Mouse (Mus musculus): ENCODE measurements around the gene Tfap4. TPM values are rescaled to one million over a fixed set of nuclear protein-coding genes. Genes with fewer than 3 reads are reported as not detected.

The Tfap4 gene
- polyA plus RNA-seq, 1 experiment from 2014 or later, result 6.4 TPM

DNA sequence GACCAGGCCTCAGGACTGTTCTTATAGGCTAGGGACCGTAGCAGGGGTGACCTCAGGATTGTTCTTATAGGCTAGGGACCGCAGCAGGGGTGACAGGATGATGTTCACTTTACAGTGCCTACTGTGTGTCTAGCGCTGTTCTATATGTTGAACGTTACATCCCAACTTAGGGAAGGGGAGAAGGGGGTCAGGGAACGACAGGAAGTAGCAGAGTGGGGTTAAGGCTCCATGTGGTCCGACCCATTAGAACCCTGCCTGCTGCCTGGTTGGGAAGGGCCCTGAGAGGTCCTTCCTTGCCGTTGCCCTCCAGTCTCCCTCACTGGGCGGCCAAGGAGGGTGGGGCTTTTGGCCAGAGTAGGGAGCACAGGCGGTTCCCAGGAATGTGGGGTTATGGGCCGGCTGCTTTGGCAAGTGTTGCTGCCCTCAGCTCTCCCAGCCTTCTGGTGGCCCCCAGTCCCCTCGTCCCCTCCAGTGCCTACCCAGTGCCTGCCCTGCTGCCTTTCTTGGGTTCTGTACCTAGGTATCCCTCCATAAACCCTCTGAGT lies 44.7 kb upstream of the Tfap4 start:
- Histone ChIP-seq H3K9me3 (ENCODE audit: low read length) (no peaks in the 10 kb centered on the region), H3K4me3 (ENCODE audit: low read depth, low read length) (no peak overlapping the region), H3K4me2 (replicated peaks; ENCODE audit: low read depth, low read length) (no peak overlapping the region), H3K4me1 (ENCODE audit: insufficient read depth, low read depth, low read length) (peaks cover 28% of the 10 kb centered on the region; the same call in 1 of the 2 replicates), H3K36me3 (ENCODE audit: insufficient read depth, low read length) (no peaks in the 10 kb centered on the region), H3K27me3 (replicated peaks; ENCODE audit: insufficient read depth, low read length) (no peaks in the 10 kb centered on the region), H3K27ac (ENCODE audit: low read length) (peak overlapping the region; percentile 51; the same call in 1 of the 2 replicates), H3K9ac (replicated peaks; ENCODE audit: low read depth) (no peak overlapping the region)
- 45% methylated on average over 11 of the region's 11 CpGs for WGBS
- TF ChIP-seq CTCF (IDR thresholded peaks at IDR 0.05) (no peak), EP300 (IDR thresholded peaks at IDR 0.05) (no peak)
- ATAC-seq, result no peak
- peak; percentile 37 for DNase-seq (ENCODE audit: low spot score)

DNA sequence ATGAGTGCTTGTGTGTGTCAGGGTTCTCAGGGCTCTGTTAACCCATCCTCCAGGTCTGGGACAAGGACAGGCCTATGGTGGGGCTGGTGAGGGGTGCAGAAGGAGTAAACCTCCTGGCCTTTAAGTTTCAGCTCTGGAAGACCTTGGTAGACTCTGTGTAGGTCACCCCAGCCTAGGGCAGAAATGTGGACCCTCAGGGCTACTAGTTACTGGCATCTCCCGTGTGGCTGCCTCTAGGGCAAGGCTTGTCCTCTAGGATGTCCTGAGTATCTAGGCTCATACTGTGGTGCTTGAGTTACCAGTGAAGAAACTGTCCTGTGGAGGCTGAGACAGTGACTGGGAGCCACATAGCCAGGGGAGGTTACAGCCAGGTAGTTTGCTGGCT lies 43.8 kb upstream of the Tfap4 start:
- Histone ChIP-seq H3K9ac (replicated peaks; ENCODE audit: low read depth) (no peak overlapping the region), H3K27me3 (replicated peaks; ENCODE audit: insufficient read depth, low read length) (no peaks in the 10 kb centered on the region), H3K4me2 (replicated peaks; ENCODE audit: low read depth, low read length) (no peak overlapping the region), H3K4me3 (ENCODE audit: low read depth, low read length) (no peak overlapping the region), H3K4me1 (ENCODE audit: insufficient read depth, low read depth, low read length) (peaks cover 34% of the 10 kb centered on the region; the same call in 1 of the 2 replicates), H3K27ac (ENCODE audit: low read length) (peak overlapping the region; percentile 51; the same call in 1 of the 2 replicates), H3K9me3 (ENCODE audit: low read length) (no peaks in the 10 kb centered on the region), H3K36me3 (ENCODE audit: insufficient read depth, low read length) (no peaks in the 10 kb centered on the region)
- DNase-seq (ENCODE audit: low spot score), result no peak
- TF ChIP-seq CTCF (IDR thresholded peaks at IDR 0.05) (no peak), EP300 (IDR thresholded peaks at IDR 0.05) (no peak)
- ATAC-seq, result no peak
- WGBS, result 50% methylated on average over 1 of the region's 1 CpGs

DNA sequence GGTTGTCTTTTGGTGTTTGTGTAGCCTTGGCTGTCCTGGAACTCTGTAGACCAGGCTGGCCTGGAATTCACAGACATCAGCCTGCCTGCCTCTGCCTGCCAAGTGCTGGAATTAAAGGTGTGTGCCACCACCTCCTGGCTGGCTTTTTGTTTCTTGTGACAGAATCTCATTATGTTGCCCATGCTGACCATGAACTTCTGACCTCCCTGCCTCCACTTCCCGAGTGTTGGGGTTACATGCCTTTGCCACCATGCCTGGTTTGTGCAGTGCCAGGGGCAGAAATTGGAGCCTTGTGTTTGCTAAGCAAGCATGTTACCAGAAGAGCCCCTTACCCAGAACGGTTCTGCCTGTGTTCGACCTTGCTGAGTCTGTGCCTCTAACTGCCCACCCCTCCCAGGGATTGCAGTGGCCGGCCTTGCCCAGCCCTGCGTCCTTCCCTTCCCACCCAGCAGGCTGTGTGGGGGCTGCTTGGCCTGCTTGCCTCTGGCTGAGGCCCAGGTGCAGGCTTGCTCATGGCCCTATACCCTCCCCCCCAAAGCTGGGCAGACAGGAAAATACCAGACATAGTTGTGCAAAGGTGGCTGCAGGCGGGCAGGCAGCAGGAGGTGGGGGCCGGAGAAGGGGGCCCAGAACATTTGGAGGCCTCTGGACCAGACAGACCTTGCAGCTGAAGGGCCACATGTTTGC lies 43.3 kb upstream of the Tfap4 start:
- DNase-seq (ENCODE audit: low spot score), result peak; percentile 43
- TF ChIP-seq EP300 (IDR thresholded peaks at IDR 0.05) (no peak), CTCF (IDR thresholded peaks at IDR 0.05) (no peak)

DNA sequence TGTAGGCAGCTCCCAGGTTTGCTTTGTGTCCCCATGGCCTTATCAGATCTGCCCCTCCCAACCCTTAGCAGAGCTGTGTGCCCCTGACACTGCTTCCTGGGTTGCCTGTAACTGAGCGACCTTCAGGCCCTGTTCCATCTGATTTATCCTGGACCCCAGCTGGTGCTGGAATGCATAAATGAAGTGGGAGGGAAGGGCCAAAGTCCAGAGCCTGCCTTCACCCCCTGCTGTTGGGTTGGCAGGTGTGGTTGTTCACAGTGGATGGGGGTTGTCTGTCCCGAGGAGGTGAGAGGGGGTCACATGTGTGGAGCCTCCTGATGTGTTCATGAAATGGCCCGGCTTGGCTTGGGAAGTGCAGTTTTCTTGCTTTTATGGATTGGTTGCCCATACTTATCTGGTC lies 42.5 kb upstream of the Tfap4 start:
- no peaks in the 10 kb centered on the region for H3K9me3 ChIP-seq (ENCODE audit: low read length)
- no peak for ATAC-seq
- H3K4me2 ChIP-seq (replicated peaks; ENCODE audit: low read depth, low read length), result no peak overlapping the region
- DNase-seq (ENCODE audit: low spot score), result no peak
- no peak overlapping the region for H3K9ac ChIP-seq (replicated peaks; ENCODE audit: low read depth)
- H3K27me3 ChIP-seq (replicated peaks; ENCODE audit: insufficient read depth, low read length), result no peaks in the 10 kb centered on the region
- peaks cover 36% of the 10 kb centered on the region; the same call in 1 of the 2 replicates for H3K4me1 ChIP-seq (ENCODE audit: insufficient read depth, low read depth, low read length)
- TF ChIP-seq CTCF (IDR thresholded peaks at IDR 0.05) (no peak), EP300 (IDR thresholded peaks at IDR 0.05) (no peak)
- WGBS, result 32% methylated on average over 3 of the region's 3 CpGs
- no peaks in the 10 kb centered on the region for H3K36me3 ChIP-seq (ENCODE audit: insufficient read depth, low read length)
- H3K27ac ChIP-seq (ENCODE audit: low read length), result no peak overlapping the region
- H3K4me3 ChIP-seq (ENCODE audit: low read depth, low read length), result no peak overlapping the region

More for the DNA sequence above, 43.3 kb upstream of the Tfap4 start:
- Histone ChIP-seq H3K4me1 (ENCODE audit: insufficient read depth, low read depth, low read length) (peaks cover 36% of the 10 kb centered on the region; the same call in 1 of the 2 replicates), H3K4me3 (ENCODE audit: low read depth, low read length) (no peak overlapping the region), H3K9me3 (ENCODE audit: low read length) (no peaks in the 10 kb centered on the region), H3K9ac (replicated peaks; ENCODE audit: low read depth) (no peak overlapping the region), H3K27me3 (replicated peaks; ENCODE audit: insufficient read depth, low read length) (no peaks in the 10 kb centered on the region), H3K4me2 (replicated peaks; ENCODE audit: low read depth, low read length) (no peak overlapping the region), H3K36me3 (ENCODE audit: insufficient read depth, low read length) (no peaks in the 10 kb centered on the region), H3K27ac (ENCODE audit: low read length) (peak overlapping the region; percentile 51; the same call in 1 of the 2 replicates)
- 26% methylated on average over 7 of the region's 7 CpGs for WGBS
- peak; percentile 11; the same call in 1 of the 2 replicates for ATAC-seq

DNA sequence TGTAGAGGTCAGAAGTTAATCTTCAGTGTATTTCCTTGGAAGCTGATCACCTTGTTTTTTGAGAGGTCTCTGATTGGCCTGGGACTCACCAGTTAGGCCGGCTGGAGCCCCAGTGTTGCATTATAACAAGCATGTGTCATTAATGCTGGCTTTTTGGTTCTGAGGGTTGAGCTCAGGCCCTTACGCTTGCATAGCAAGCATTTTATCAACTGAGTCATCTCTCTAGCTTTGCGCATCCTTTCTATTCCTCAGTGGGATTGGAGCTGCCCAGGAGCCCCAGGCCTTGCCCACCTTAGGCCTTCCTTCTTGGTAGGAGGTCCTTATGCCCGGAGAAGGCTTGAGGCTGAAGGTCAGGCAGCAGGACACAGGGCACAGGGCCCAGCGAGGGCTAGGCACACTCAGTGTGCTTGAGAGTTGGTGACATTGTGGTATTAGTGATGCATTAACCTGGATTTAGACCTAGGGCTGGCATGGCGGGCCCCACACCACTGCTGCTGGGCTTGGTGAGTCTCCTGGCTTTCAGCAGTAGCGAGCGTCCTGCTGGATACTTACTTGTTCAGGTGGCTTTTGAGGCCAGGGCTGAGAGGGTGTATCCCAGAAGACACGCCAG lies 41.2 kb upstream of the Tfap4 start:
- Histone ChIP-seq H3K27me3 (replicated peaks; ENCODE audit: insufficient read depth, low read length) (no peaks in the 10 kb centered on the region), H3K27ac (ENCODE audit: low read length) (no peak overlapping the region), H3K36me3 (ENCODE audit: insufficient read depth, low read length) (no peaks in the 10 kb centered on the region), H3K4me1 (ENCODE audit: insufficient read depth, low read depth, low read length) (peaks cover 40% of the 10 kb centered on the region), H3K4me3 (ENCODE audit: low read depth, low read length) (no peak overlapping the region), H3K4me2 (replicated peaks; ENCODE audit: low read depth, low read length) (no peak overlapping the region), H3K9ac (replicated peaks; ENCODE audit: low read depth) (no peak overlapping the region), H3K9me3 (ENCODE audit: low read length) (no peaks in the 10 kb centered on the region)
- 63% methylated on average over 9 of the region's 9 CpGs for WGBS
- ATAC-seq, result no peak
- TF ChIP-seq CTCF (IDR thresholded peaks at IDR 0.05) (no peak), EP300 (IDR thresholded peaks at IDR 0.05) (no peak)
- no peak for DNase-seq (ENCODE audit: low spot score)

DNA sequence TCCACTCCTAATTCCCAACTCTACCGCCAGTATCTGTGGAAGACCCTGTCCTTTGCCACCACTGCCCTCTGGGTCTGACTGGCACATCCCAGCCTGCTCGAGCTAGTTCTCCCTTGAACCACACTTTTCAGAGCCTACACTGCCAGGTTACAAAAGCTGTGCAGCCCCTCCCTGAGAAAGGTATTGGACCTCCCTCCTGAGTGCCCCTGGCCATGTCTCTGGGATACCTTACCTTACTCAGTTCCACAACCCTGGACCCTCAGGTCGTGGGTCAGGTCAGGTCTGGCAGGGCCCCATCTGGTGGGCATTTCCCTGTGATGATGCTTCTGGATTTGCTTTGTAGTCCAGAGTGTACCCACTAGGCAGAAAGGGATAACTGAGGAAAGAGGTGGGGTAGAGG lies 40.0 kb upstream of the Tfap4 start:
- Histone ChIP-seq H3K4me1 (ENCODE audit: insufficient read depth, low read depth, low read length) (peaks cover 39% of the 10 kb centered on the region), H3K4me2 (replicated peaks; ENCODE audit: low read depth, low read length) (no peak overlapping the region), H3K36me3 (ENCODE audit: insufficient read depth, low read length) (no peaks in the 10 kb centered on the region), H3K27ac (ENCODE audit: low read length) (no peak overlapping the region), H3K27me3 (replicated peaks; ENCODE audit: insufficient read depth, low read length) (no peaks in the 10 kb centered on the region), H3K9me3 (ENCODE audit: low read length) (no peaks in the 10 kb centered on the region), H3K4me3 (ENCODE audit: low read depth, low read length) (no peak overlapping the region), H3K9ac (replicated peaks; ENCODE audit: low read depth) (no peak overlapping the region)
- no peak for DNase-seq (ENCODE audit: low spot score)
- ATAC-seq, result no peak
- 84% methylated on average over 3 of the region's 3 CpGs for WGBS
- TF ChIP-seq CTCF (IDR thresholded peaks at IDR 0.05) (no peak), EP300 (IDR thresholded peaks at IDR 0.05) (no peak)
